Mouse (Mus musculus): ENCODE measurements around the gene Plekhg3.

DNA sequence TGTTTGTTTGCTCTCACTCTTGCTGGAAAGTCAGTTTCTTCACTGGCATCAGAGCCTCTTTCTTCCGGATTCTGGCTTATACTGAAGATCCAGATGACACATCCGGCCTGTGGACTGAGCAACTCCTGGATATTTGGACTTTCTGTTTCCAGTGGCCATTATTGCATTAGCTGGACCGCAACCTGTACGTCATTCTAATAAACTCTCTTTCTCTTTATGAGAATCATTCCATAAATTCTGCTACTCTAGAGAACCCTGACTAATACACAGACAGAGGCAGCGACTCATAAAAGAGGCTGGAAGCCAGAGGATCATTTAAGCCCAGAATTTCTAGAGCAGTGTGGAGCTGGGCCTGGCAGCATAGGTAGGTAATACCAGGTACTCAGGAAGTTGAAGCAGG is 1.9 kb upstream of the Plekhg3 start:
- TF ChIP-seq CTCF (IDR thresholded peaks at IDR 0.05; ENCODE audit: low read depth, low read length): no peak
- TF ChIP-seq POLR2A (IDR thresholded peaks at IDR 0.05; ENCODE audit: insufficient read depth, low read length): no peak
